Mouse (Mus musculus) urinary bladder, postnatal 14 days (tissue): ENCODE measurements at regions not wholly inside any gene's neighbourhood (a gene's known extent, or its start where the extent isn't known, plus 50 kb on each side); places are given as distances from the start of the nearest gene placed in this dataset.
A peak's percentile ranks its signal among the peaks of the same experiment; 100 is the strongest.

Experiments
- DNase-seq: peaks from one replicate; pipeline ENCODE4 v3.0.0; 2021; ENCODE audit warnings: low spot score

DNA sequence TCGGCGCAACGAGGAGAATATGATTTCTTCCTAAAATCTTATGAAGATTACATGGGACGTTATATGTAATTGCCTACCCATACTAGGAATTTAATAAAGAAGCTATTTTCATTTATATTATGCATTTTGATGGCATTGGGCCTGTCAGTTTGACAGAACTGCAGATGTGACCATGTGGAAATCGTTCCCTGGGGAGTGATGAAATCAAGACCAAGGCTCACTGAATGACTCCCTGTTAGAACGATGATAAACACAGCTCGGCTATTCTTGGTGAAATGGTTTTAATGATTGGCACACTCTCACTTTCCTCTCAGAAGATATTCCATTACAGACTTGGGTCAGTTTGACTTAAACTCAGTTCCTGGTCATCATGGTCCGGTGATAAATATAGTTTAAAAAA lies 246.4 kb downstream of the Btg1 start:
- no peak for DNase-seq

DNA sequence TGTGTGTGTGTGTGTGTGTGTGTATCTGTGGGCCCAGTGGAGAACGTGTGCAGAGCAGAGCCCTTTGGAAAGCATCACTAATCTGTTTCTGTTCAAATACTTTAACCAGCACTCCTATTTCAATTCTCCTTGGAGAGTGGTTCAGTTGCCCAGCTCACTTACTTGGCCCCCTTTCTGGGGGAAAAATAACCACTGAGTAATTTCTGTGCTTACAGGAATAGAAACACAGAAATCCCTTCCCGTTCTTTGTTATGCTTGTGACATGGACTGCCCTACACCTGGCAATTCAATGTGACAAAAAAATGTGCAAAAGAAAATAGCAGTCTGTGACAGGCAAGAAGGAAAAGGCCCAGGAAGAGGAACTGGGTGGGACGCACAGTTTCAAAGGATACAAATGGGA lies 249.7 kb downstream of the Btg1 start:
- DNase-seq = no peak

DNA sequence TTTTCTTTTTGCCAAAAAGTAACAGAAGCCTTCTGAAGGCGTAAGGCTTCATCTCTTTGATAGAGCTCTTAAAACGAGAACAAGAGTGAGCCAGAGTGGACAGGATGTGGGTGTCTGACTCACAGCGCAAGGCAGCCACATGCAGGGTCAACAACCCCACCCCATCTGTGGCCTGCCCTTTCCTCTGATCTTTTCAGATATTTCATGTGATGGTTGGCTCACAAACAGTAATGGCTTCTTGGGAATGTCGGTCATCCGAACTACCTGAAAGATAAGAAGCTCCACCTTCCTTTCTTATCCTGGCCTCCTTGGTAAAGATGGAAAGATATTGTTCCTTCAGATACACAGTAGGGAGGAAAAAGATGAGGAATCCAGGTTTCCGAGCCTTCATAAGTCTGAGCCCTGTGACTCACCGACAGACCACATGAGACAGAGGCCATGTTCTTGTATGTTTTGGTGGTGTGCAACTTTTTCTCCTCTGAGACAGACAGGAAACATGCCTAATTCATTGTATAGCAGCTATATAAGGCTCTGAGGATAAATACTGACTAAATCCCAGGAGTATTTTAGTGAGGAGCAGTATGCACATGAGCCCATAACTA lies 254.9 kb downstream of the Btg1 start:
- peak; percentile 52 for DNase-seq

DNA sequence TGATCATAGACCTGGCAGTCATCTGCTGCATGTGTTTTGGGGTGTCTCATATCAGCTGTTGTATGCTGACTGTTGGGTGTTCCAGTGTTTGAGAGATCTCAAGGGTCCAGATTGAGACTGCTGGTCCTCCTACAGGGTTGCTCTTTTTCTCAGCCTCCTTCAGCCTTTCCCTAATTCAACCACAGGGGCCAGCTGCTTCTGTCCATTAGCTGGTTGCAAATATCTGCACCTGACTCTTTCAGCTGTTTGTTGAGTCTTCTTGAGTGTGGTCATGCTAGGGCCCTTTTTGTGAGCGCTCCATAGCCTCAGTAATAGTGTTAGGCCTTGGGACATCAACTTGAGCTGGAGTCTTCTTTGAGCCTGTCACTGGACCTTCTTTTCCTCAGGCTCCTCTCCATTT lies 257.8 kb downstream of the Btg1 start:
- DNase-seq = no peak

DNA sequence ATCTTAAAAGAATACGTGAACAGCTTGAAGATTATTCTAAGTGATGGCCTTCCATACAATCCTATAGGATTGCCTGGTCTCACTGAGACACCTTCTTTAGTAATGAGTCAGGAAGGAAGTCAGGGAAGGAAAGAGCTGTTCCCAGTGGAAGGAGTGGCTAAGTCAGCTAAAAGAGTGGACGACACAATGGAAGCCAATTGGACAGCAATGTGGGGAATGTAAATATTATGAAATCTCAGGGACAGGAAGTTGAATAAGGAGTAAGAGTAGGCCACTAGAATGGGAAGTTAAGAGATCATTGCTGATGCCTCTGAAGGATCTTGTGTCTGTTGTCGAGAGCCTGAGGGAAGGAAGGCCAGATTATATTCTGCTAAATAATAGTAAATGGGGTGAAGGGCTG lies 258.9 kb downstream of the Btg1 start:
- no peak for DNase-seq

DNA sequence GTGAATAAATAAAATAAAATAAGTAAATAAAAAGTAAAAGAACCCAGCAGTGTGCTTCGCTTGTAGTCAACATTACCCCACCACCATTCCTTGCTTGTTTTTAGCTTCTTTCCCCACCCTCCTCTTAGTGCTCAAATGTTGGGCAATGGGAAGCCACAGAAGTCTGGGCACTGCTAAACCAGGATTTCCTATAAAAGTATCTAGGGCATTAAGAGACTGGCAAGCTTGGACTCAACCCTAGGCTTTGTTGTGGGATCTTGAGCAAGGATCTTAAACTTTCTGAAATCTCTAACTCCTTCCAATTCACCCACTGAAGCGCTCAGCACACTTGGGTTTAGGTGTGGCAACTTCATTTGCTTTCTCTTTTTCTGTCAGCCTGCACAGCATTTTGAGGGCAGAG lies 262.6 kb downstream of the Btg1 start:
- DNase-seq = no peak

DNA sequence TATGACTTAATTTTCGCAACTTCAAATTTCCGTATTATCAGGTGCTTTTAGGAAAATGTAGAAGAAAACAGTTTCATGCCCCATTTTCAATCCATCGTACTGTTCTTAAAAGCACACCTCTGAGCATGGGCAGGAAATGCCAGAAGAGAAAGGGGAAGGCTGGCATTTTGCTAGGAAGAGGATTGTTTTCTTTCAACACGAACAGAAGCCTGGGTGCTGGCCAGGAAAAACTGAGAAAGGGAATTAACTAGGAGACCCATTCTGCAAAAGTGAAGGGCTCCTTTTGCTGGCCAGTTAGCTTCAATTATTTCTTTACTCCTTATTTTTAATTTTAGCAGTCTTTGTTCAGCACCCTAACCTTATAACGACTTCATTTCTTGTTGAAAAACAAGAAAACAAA lies 264.0 kb downstream of the Btg1 start:
- DNase-seq = no peak

DNA sequence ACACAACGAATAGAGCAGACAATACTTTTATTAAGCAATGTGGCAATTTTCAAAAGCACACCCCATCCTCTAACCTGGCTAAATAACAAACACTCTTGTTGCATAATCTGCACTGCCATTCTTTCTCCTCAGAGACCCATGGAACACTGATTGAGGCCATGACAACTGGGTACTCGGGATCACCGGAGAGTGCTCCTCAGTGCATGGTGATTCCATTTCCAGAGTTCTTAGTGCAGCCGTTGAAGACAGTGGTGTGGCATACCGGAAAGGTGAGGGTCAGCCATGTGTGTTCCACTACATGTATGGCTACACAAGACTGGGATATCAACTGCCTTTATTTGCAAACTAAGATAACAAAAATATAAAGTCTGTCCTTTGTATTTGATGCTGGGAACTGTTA lies 264.4 kb downstream of the Btg1 start:
- DNase-seq = no peak

DNA sequence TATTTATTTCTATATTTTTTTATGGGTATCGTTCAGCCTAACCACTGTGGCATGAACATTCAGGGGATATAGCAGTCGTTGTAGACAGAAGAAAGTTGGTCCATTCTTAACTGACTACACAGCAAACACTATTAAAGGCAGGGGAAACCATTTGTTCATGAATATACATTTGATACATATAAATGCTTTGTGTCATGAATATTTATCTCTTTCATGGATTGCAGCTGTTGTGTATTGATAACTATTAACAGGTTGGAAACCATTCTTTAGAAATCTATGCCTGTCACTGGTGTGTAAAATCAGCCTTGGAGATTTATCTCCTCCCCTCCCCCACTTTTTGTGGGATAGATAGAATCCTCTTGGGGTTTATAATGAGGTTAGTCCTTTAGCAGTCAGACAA lies 264.9 kb downstream of the Btg1 start:
- DNase-seq = no peak

DNA sequence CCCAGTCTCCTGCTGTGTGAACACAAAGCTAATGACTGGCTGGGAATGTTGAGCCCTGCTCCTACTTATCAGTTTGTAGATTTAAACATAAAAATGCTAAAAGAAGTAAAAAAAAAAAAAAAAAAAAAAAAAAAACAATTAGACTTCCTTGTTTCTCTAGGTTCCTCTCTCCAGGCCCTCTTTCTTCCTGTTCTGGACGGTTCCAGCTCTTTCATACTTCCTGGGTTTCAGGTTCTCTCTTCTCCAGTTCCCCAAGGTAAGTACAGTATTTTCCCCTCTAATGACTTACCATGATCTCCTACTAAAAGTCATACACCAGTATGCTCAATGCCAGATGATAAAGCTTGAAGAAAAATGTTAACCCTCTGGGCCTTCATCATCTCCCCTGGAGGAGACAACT lies 284.3 kb downstream of the Btg1 start:
- no peak for DNase-seq

DNA sequence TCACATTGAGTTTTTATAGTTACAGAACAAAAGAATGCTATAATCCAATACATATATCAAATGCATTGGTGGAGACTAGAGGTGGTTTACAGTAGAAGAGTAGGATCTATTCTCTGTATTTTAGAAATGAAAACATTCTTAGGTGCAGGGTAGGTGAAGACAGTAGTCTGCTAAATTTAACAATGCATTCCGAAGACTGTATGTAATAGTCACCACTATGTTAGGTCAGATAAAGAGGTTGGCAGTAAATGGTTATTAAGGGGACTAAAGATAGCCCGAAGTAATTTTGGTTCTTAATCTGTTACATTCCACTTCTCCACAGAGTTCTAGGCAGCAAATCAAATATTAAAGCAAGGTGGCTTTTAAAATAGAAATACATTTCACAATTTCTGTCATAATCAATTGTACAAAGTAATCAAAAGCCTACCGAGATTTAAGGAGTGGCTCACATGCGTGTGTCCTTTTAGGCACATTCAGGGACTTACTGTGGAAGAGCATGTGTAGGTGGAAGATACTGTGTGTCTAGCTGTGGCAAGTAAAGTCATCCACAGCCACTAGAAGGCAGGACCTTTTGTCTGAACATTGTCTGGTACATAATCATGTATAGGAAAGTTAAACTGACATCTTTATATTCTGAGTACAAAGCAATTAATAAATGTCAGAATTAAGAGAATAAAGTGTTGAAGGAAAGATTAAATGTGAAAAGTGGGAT lies 288.4 kb downstream of the Btg1 start:
- DNase-seq = no peak

DNA sequence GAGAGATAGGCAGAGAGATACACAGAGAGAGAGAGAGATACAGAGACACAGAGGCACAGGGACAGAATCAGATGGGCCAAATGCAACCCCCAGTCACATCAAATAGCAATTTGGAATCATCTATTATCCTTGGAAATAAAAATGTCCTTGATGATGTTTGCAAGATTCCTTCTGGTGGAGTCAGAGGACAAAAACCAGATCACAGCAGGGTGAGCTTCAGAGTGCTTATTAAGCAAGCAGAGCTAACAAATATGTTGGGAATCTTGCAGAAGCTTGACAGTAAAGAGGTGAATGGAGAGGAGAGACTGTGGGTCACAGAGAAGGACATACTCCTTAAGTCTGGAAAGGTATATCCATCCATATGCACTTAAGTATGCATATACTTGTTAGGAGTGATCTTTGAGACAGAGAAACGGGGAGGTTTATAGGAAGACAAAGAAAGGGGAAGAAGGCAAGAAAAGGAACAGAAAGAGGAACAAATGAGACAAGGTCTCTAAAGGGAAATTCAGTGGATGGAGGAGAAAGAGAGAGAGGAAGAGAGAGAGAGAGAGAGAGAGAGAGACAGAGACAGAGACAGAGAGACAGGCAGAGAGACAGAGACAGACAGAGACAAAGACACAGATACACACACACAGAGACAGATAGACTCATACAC lies 293.0 kb downstream of the Btg1 start:
- DNase-seq = no peak

DNA sequence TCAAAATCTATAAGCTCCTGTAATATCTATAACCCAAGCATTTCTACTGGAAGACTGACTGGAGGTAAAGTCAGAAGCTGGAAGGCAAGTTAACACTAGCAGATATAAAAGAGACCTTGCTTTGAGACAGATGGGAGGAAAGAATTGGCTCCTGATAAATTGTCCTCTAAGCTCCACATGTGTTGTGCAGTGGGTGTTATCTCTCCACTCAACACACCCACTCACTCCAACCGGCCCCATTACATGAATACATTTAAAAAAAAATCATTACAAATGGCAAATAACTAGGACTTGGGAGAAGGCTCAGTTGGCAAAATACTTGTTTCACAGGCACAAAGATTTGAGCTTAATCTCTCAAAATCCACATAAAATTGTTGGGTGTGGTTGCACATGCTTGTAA lies 304.4 kb downstream of the Btg1 start:
- no peak for DNase-seq

DNA sequence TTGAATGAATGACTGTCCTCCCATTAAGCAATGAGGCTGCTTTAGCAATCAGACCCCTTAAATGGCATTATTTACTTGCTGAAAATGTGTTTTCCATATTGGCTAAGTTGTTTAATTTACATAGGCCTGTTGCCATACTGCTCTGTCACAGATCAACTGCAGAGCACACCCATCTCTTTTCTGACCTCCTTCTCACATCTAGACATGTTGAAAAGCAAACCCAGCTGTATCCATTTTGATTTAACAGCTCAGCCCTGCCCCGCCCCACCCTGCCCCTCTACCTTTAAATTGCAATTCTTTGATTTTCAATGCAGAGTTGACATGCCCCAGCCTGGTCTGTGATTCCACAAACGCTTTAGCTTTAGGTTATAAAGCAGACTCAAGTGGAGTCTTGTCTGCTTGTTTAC lies 307.5 kb downstream of the Btg1 start:
- DNase-seq = peak; percentile 17

DNA sequence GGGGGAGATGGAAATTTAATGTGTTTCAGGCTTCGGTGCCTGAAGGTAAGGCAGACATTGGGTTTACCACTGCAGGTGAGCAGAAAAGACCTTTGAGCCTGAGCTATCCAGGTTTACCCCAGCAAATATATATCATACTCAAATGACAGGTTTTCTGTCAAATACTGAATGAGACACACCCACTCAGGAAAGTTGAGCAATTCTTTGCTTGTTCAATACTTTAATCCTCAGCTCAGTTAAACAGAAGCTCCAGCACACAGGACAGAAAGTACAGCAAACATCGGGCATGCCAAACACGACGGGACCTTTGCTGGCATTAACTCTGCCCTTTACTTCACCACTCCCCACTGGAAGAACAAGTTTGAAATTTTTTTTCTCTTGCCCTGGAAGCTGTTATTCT lies 307.9 kb downstream of the Btg1 start:
- DNase-seq = peak; percentile 60

DNA sequence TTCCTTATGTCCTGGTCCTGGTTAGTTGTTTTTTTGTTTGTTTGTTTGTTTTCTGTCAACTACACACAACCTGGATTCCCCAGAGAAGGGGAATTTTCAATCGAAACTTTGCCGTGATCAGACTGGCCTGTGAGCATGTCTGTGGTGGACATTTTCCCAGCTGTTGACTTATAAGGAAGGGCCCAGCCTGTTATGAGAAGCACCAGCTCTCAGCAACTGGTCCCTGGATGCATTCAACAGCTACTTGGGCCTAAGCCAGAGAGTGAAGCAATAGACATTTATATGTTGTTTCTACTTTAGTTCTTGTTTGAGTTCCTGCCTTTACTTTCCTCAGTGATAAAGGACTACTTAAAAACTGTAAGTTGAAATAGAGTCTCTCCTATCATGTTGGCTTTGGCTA lies 309.0 kb downstream of the Btg1 start:
- DNase-seq = peak; percentile 15

DNA sequence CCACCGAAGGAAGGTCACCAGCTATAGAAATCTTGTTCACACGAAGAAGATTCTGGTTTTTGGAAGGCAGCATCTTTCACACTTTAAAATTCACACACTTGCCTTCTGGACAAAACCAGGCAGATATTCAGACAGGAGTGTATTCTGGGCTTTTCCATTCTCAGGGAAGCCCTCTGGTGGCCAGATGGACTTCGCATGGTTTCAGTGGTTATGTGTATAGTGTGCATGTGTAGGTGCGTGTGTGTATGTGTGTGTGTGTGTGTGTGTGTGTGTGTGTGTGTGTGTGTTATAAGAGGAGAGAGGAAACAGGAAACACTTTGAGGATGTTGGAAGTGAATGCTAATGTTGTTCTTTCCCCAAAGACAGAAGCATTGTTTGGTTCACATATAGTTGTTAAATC lies 317.9 kb downstream of the Btg1 start:
- DNase-seq = peak; percentile 65

DNA sequence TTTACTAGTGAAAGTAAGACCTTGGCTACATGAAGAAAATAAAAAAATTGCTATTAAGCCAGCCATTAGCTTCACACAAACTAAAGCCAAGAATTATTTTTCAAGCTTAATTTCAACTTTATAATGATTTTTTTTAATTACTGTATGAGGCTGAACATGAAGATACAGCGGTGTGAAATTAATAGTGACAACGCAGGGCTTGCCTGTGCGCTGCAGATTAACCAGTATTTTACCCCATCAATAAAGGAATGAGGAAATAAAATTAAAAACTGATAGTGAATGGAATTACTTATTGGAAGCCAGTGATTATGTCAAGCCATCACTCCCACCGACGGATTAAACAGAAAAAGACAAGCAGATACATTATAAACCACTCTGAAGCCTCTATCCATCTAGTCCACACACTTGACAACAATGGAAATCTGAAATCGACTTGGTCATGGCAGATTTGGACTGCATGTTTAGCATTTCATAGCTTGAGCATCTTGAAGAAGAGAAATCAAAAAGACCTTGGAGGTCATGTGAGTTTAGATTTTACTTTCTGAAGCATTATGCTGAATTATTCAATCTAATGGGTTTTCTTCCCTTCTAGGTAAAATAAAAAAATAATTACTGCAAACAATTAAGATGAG lies 324.2 kb downstream of the Btg1 start:
- no peak for DNase-seq

DNA sequence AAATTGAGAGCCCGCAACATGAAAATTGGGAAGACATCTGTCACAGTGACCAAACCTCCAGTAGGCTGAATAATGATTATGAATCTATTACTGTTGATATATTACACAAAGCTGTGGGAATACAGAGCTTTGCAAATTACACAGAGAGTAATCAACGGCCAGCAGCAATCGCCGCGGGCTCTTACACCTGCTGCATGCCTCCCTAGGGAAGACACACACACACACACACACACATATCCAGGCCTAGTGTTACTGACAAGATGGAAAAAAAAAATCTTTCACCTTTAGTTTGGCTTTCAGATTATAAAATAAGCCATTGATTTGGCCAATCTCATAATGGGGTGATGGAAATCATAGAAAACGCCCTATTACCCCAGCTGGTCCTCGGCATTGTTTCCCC lies 327.4 kb downstream of the Btg1 start:
- DNase-seq = no peak

DNA sequence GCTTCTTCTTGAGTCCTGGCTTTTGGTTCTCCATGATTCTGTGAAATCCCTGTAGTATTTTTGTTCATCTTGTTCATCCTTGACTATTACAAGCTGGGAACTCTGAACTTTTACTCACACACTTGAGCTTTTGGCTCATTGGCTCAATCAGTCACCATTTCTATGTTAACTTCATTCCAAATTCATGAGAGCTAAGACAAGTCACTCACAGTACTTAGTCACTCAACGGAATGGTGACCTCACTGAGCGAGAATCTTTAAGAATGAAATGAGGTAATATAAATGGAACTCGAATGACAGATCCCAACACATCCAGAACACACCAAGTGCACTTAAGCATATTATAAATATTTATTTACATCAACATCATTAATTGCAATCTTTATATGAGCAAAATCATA lies 331.2 kb downstream of the Btg1 start:
- DNase-seq = no peak

DNA sequence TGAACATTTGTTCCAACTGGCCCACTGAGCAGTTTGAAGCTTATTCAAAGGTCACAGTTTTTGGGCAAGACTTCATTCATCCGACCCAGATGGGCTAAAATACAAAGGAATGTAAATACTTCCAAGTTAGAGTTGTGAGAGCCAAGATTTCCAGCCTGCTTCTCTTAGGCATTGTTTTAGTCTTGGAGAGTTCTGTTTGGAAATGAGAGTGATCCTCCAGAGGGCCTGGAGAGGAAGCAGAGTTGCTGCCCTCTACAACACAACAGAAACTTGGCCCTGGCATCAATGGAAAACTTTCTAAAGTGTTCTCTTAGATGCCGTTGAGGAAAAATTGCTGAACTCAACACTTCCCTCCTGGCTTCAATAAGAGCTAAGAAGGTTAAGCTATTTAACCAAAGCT lies 332.1 kb downstream of the Btg1 start:
- no peak for DNase-seq

DNA sequence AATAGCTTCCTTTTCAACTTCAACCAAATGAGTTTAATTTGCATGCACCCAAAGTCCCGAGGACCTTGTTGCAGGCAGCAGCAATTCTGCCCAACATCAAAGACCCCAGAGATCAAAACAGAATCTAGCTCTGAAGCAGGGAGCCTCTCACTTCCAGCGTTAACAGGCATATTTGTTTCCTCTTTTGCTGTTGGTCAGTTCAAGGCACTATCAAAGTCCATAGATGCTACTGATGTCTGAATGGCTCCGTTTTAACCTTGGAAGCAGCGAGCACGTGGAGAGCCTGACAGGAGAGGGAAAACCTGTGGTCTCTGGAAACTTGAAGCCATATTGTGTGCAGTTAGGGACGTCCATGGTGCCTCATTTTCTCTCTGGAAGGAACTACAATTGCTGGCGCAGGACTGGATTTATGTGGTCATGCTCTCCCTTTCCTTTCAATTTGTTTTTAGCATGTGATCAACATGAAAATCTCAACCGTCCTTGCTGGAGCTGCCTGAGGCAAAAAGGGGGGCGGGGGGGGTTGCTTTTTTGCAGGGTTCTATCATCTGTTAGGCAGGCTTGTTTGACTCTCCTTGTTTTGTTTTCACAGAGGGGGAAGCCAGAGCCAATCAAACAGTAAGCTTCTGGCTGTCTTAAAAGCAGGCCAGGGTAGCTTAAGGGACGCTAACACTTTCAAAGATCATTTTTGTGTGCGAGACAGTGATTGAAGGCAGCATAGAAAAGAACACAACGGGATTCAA lies 338.4 kb downstream of the Btg1 start:
- no peak for DNase-seq
